Mouse (Mus musculus): ENCODE data around the gene Flna.
"Not testable (repeated sequence)": the region's sequence is repeated elsewhere in the genome, so short reads cannot be mapped to it uniquely, and the experiment has no call there.

The Flna gene

GRCm38 (mm10) chrX:74245687-74246086, 3.9 kb downstream of the Flna start:
- peak; percentile 76 to 79 for DNase-seq

GRCm38 (mm10) chrX:74245107-74245506, 4.5 kb downstream of the Flna start:
- DNase-seq = no peak

GRCm38 (mm10) chrX:74244614-74245083, 5.0 kb downstream of the Flna start:
- DNase-seq = no peak

GRCm38 (mm10) chrX:74243807-74244206, 5.8 kb downstream of the Flna start:
- DNase-seq = no peak

- no peak for DNase-seq
Measured at GRCm38 (mm10) chrX:74243396-74243795, 6.2 kb downstream of the Flna start.

GRCm38 (mm10) chrX:74240332-74240731, 9.3 kb downstream of the Flna start:
- DNase-seq = no peak

GRCm38 (mm10) chrX:74233196-74233595, 16.4 kb downstream of the Flna start:
- no peak for DNase-seq

GRCm38 (mm10) chrX:74230038-74230437, 19.6 kb downstream of the Flna start:
- no peak for DNase-seq

GRCm38 (mm10) chrX:74220099-74220498, 29.5 kb downstream of the Flna start:
- DNase-seq = not testable (repeated sequence)

- DNase-seq = no peak
Measured at GRCm38 (mm10) chrX:74219449-74219848, 30.2 kb downstream of the Flna start.

- no peak for DNase-seq
Measured at GRCm38 (mm10) chrX:74218496-74218895, 31.1 kb downstream of the Flna start.

- DNase-seq = no peak
Measured at GRCm38 (mm10) chrX:74203556-74203955, 46.1 kb downstream of the Flna start.

- no peak for DNase-seq
Measured at GRCm38 (mm10) chrX:74176959-74177358, 72.7 kb downstream of the Flna start, which contains the start of gene Tktl1. Gene Tktl1, plus strand, starts transcription at chrX:74177259.
